Mouse (Mus musculus): ENCODE results near the gene Hadh. TPM values are rescaled to one million over a fixed set of nuclear protein-coding genes. Genes with fewer than 3 reads are reported as not detected.

Hadh gene
- polyA plus RNA-seq (2015; fragmentation: Nextera tagmentation; extraction: Ambion mirVana) = 30.1 and 31.6 TPM in 2 replicates

GRCm38 (mm10) chr3:131271559-131272373 lies at the start of gene Hadh:
TSS of gene Hadh (minus strand) at chr3:131272101.
- Histone ChIP-seq H3K4me1 (replicated peaks) (peaks cover 27% of the 10 kb centered on the region), H3K4me3 (replicated peaks) (peak within 1 kb of the TSS; percentile 72), H3K4me2 (replicated peaks) (peak within 1 kb of the TSS; percentile 89), H3K27ac (peak within 1 kb of the TSS; percentile 51; the same call in 1 of the 2 replicates), H3K9me3 (no peaks in the 10 kb centered on the region), H3K9ac (replicated peaks) (peak within 1 kb of the TSS; percentile 67), H3K27me3 (no peaks in the 10 kb centered on the region), H3K36me3 (no peaks in the 10 kb centered on the region)
- peak; percentile 96 for ATAC-seq
- under 1% methylated on average over 54 of the region's 54 CpGs for WGBS

GRCm38 (mm10) chr3:131320184-131320583 lies 48.3 kb upstream of the Hadh start:
- H3K4me3 ChIP-seq (replicated peaks) = no peak overlapping the region
- H3K27me3 ChIP-seq = no peaks in the 10 kb centered on the region
- no peak overlapping the region for H3K4me2 ChIP-seq (replicated peaks)
- no peaks in the 10 kb centered on the region for H3K36me3 ChIP-seq
- no peaks in the 10 kb centered on the region; the same call in 1 of the 2 replicates for H3K4me1 ChIP-seq (replicated peaks)
- no peaks in the 10 kb centered on the region for H3K9me3 ChIP-seq
- no peak overlapping the region for H3K9ac ChIP-seq (replicated peaks)
- WGBS = 7% methylated on average over 3 of the region's 3 CpGs
- H3K27ac ChIP-seq = no peak overlapping the region
- ATAC-seq = peak; percentile 55; the same call in 1 of the 2 replicates

- H3K27ac ChIP-seq = no peak overlapping the region
- no peaks in the 10 kb centered on the region for H3K9me3 ChIP-seq
- no peak overlapping the region for H3K4me3 ChIP-seq (replicated peaks)
- H3K27me3 ChIP-seq = no peaks in the 10 kb centered on the region
- no peak overlapping the region for H3K9ac ChIP-seq (replicated peaks)
- WGBS = 58% methylated on average over 2 of the region's 2 CpGs
- H3K4me1 ChIP-seq (replicated peaks) = no peaks in the 10 kb centered on the region; the same call in 1 of the 2 replicates
- H3K36me3 ChIP-seq = no peaks in the 10 kb centered on the region
- no peak overlapping the region for H3K4me2 ChIP-seq (replicated peaks)
- no peak for ATAC-seq
Measured at GRCm38 (mm10) chr3:131318211-131318610, 46.3 kb upstream of the Hadh start.

GRCm38 (mm10) chr3:131317126-131317525 lies 45.2 kb upstream of the Hadh start:
- H3K27ac ChIP-seq = no peak overlapping the region
- H3K36me3 ChIP-seq = no peaks in the 10 kb centered on the region
- H3K4me1 ChIP-seq (replicated peaks) = no peaks in the 10 kb centered on the region; the same call in 1 of the 2 replicates
- ATAC-seq = no peak
- no peaks in the 10 kb centered on the region for H3K27me3 ChIP-seq
- H3K4me3 ChIP-seq (replicated peaks) = no peak overlapping the region
- no peaks in the 10 kb centered on the region for H3K9me3 ChIP-seq
- WGBS = 93% methylated on average over 1 of the region's 1 CpGs
- no peak overlapping the region for H3K9ac ChIP-seq (replicated peaks)
- H3K4me2 ChIP-seq (replicated peaks) = no peak overlapping the region

- no peaks in the 10 kb centered on the region for H3K36me3 ChIP-seq
- no peaks in the 10 kb centered on the region for H3K9me3 ChIP-seq
- no peak overlapping the region for H3K9ac ChIP-seq (replicated peaks)
- 0 out of 2 replicates have a peak, but pooled peaks have one; percentile 27 for ATAC-seq
- no peak overlapping the region for H3K4me3 ChIP-seq (replicated peaks)
- 47% methylated on average over 4 of the region's 4 CpGs for WGBS
- H3K4me1 ChIP-seq (replicated peaks) = no peaks in the 10 kb centered on the region; the same call in 1 of the 2 replicates
- no peak overlapping the region for H3K4me2 ChIP-seq (replicated peaks)
- H3K27me3 ChIP-seq = no peaks in the 10 kb centered on the region
- H3K27ac ChIP-seq = no peak overlapping the region
Measured at GRCm38 (mm10) chr3:131315957-131316510, 44.1 kb upstream of the Hadh start.

- H3K36me3 ChIP-seq = no peaks in the 10 kb centered on the region
- H3K4me3 ChIP-seq (replicated peaks) = no peak overlapping the region
- no peak overlapping the region for H3K27ac ChIP-seq
- no peak for ATAC-seq
- H3K4me1 ChIP-seq (replicated peaks) = no peaks in the 10 kb centered on the region; the same call in 1 of the 2 replicates
- peaks cover 13% of the 10 kb centered on the region for H3K9me3 ChIP-seq
- no peaks in the 10 kb centered on the region for H3K27me3 ChIP-seq
- no peak overlapping the region for H3K9ac ChIP-seq (replicated peaks)
- 92% methylated on average over 9 of the region's 9 CpGs for WGBS
- no peak overlapping the region for H3K4me2 ChIP-seq (replicated peaks)
Measured at GRCm38 (mm10) chr3:131312340-131312739, 40.4 kb upstream of the Hadh start.

- no peak overlapping the region for H3K4me2 ChIP-seq (replicated peaks)
- WGBS = 87% methylated on average over 4 of the region's 4 CpGs
- no peak overlapping the region for H3K4me3 ChIP-seq (replicated peaks)
- H3K9ac ChIP-seq (replicated peaks) = no peak overlapping the region
- no peaks in the 10 kb centered on the region for H3K4me1 ChIP-seq (replicated peaks)
- ATAC-seq = no peak
- no peak overlapping the region for H3K27ac ChIP-seq
- peaks cover 13% of the 10 kb centered on the region for H3K9me3 ChIP-seq
- no peaks in the 10 kb centered on the region for H3K27me3 ChIP-seq
- no peaks in the 10 kb centered on the region for H3K36me3 ChIP-seq
Measured at GRCm38 (mm10) chr3:131310572-131310971, 38.7 kb upstream of the Hadh start.

- Histone ChIP-seq H3K27me3 (peaks cover 7% of the 10 kb centered on the region; the same call in 1 of the 2 replicates), H3K9me3 (peaks cover 13% of the 10 kb centered on the region), H3K27ac (no peak overlapping the region), H3K4me3 (replicated peaks) (no peak overlapping the region), H3K9ac (replicated peaks) (no peak overlapping the region), H3K36me3 (no peaks in the 10 kb centered on the region), H3K4me2 (replicated peaks) (no peak overlapping the region), H3K4me1 (replicated peaks) (no peaks in the 10 kb centered on the region)
- no peak for ATAC-seq
- 84% methylated on average over 3 of the region's 3 CpGs for WGBS
Measured at GRCm38 (mm10) chr3:131307811-131308210, 35.9 kb upstream of the Hadh start.

GRCm38 (mm10) chr3:131306255-131306654 lies 34.4 kb upstream of the Hadh start:
- Histone ChIP-seq H3K27me3 (peaks cover 12% of the 10 kb centered on the region; the same call in 1 of the 2 replicates), H3K9me3 (peaks cover 13% of the 10 kb centered on the region), H3K4me1 (replicated peaks) (peaks cover 9% of the 10 kb centered on the region; the same call in 1 of the 2 replicates), H3K27ac (no peak overlapping the region), H3K9ac (replicated peaks) (no peak overlapping the region), H3K4me3 (replicated peaks) (no peak overlapping the region), H3K4me2 (replicated peaks) (no peak overlapping the region), H3K36me3 (no peaks in the 10 kb centered on the region)
- ATAC-seq = no peak
- WGBS = 91% methylated on average over 7 of the region's 7 CpGs

GRCm38 (mm10) chr3:131303320-131303714 lies 31.4 kb upstream of the Hadh start:
- no peak overlapping the region for H3K27ac ChIP-seq
- H3K4me2 ChIP-seq (replicated peaks) = peak overlapping the region; percentile 88
- WGBS = 22% methylated on average over 5 of the region's 5 CpGs
- no peaks in the 10 kb centered on the region for H3K36me3 ChIP-seq
- peak overlapping the region; percentile 66 for H3K4me3 ChIP-seq (replicated peaks)
- ATAC-seq = no peak; the same call in 1 of the 2 replicates
- H3K4me1 ChIP-seq (replicated peaks) = peaks cover 9% of the 10 kb centered on the region; the same call in 1 of the 2 replicates
- H3K27me3 ChIP-seq = peaks cover 12% of the 10 kb centered on the region; the same call in 1 of the 2 replicates
- 0 out of 2 replicates have a peak, but pooled peaks cover 1% of the 10 kb centered on the region for H3K9me3 ChIP-seq
- H3K9ac ChIP-seq (replicated peaks) = peak overlapping the region; percentile 75

- H3K9ac ChIP-seq (replicated peaks) = peak within 1 kb of the TSS; percentile 75
- peaks cover 12% of the 10 kb centered on the region; the same call in 1 of the 2 replicates for H3K27me3 ChIP-seq
- peak within 1 kb of the TSS; percentile 83 for H3K27ac ChIP-seq
- peaks cover 9% of the 10 kb centered on the region; the same call in 1 of the 2 replicates for H3K4me1 ChIP-seq (replicated peaks)
- peak within 1 kb of the TSS; percentile 88 for H3K4me2 ChIP-seq (replicated peaks)
- peak; percentile 98 for ATAC-seq
- no peaks in the 10 kb centered on the region for H3K9me3 ChIP-seq
- H3K4me3 ChIP-seq (replicated peaks) = peak within 1 kb of the TSS; percentile 66
- H3K36me3 ChIP-seq = no peaks in the 10 kb centered on the region
- WGBS = under 1% methylated on average over 71 of the region's 71 CpGs
Measured at GRCm38 (mm10) chr3:131302452-131303319, 30.8 kb upstream of the Hadh start, which contains the start of gene Cyp2u1. TSS of gene Cyp2u1 (minus strand) at chr3:131303227.
